Mouse (Mus musculus): ENCODE data around the gene Slc26a10. TPM values are rescaled to one million over a fixed set of nuclear protein-coding genes. Genes with fewer than 3 reads are reported as not detected.
A peak's percentile ranks its signal among the peaks of the same experiment; 100 is the strongest.

Gene Slc26a10
- polyA plus RNA-seq, 1 experiment from 2014 or later = 1.1 TPM

DNA sequence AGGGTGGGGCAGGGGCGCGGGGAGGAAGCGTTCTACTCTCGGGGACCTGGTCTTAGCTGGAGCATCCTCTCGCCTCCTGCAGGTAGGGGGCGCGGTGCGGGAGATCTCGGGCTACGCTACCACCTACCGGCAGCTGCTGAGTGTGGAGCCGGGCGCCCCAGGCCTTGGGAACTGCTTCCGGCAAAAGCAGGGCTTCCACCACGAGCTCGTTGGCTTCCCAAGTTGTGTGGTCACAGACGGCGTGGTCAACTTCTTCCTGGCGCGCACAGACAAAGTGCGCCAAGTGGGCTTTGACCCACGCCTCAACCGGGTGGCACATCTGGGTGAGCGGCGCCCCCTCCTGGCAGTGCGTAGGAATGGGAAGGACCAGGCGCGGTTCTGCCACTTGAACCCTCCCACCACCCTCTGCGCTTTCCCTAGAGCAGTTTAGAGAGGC is 9.6 kb downstream of the Slc26a10 start:
- Histone ChIP-seq H3K9me3 (ENCODE audit: control insufficient read depth, low read length) (no peaks in the 10 kb centered on the region), H3K4me3 (ENCODE audit: low read length) (peak overlapping the region; percentile 47), H3K27ac (ENCODE audit: low read length) (no peak overlapping the region), H3K27me3 (ENCODE audit: control insufficient read depth, insufficient read depth, low read depth, low read length) (peaks cover 50% of the 10 kb centered on the region), H3K4me2 (ENCODE audit: low read depth, low read length) (peak overlapping the region; percentile 67), H3K36me3 (ENCODE audit: control insufficient read depth, insufficient read depth, low read length) (no peaks in the 10 kb centered on the region), H3K4me1 (replicated peaks; ENCODE audit: control insufficient read depth, insufficient read depth, low read length) (peaks cover 17% of the 10 kb centered on the region), H3K9ac (ENCODE audit: low read length) (peak overlapping the region; percentile 37)
- under 1% methylated on average over 29 of the region's 29 CpGs for WGBS
- ATAC-seq (ENCODE audit: low read depth) = peak; percentile 78

DNA sequence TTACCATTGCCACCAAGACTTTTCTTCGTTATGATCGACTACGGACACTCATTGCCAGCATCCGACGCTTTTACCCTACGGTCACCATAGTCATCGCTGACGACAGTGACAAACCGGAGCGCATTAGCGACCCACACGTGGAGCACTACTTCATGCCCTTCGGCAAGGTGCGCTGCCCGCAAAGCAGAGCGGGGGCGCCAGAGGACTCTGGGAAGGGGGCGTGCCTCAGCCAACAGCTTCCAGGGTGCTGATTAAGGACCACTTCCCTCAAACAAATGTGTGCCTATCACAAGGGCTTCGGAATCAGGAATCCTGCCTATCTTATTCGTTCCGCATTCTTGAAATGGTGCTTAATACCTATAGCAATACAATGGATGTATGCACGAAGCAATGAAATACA is 10.4 kb downstream of the Slc26a10 start:
- peak overlapping the region; percentile 47 for H3K4me3 ChIP-seq (ENCODE audit: low read length)
- H3K27ac ChIP-seq (ENCODE audit: low read length) = no peak overlapping the region
- H3K9me3 ChIP-seq (ENCODE audit: control insufficient read depth, low read length) = no peaks in the 10 kb centered on the region
- peaks cover 24% of the 10 kb centered on the region for H3K4me1 ChIP-seq (replicated peaks; ENCODE audit: control insufficient read depth, insufficient read depth, low read length)
- H3K9ac ChIP-seq (ENCODE audit: low read length) = no peak overlapping the region
- H3K27me3 ChIP-seq (ENCODE audit: control insufficient read depth, insufficient read depth, low read depth, low read length) = peaks cover 58% of the 10 kb centered on the region
- H3K36me3 ChIP-seq (ENCODE audit: control insufficient read depth, insufficient read depth, low read length) = no peaks in the 10 kb centered on the region
- no peak for ATAC-seq (ENCODE audit: low read depth)
- peak overlapping the region; percentile 67 for H3K4me2 ChIP-seq (ENCODE audit: low read depth, low read length)
- WGBS = 3% methylated on average over 22 of the region's 22 CpGs

DNA sequence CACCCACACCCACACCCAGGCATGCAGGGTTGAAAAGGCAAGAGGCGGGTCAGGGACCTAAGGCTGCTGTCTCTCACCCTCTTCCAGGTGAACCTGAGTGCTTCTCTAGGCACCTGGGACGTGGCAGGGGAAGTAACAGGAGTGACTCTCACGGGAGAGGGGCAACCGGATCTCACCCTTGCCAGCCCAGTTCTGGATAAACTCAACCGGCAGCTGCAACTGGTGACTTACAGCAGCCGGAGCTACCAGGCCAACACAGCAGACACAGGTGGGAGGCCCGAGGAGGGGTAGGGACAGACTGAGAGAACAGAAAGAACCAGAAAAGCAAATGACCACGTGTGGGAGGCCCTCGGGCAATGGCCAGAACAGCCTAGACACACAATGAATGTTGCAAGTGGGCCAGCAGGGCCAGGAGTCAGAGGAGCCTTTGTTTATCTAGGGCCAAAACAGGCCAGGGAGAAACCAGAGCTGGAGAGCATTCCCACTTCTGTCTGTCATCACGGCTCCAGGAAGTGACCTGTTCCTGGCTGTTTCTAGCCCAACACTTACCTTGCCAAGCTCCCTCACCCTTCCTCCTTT is 12.7 kb downstream of the Slc26a10 start:
- ATAC-seq (ENCODE audit: low read depth) = no peak
- 24% methylated on average over 10 of the region's 10 CpGs for WGBS
- H3K36me3 ChIP-seq (ENCODE audit: control insufficient read depth, insufficient read depth, low read length) = no peaks in the 10 kb centered on the region
- H3K4me3 ChIP-seq (ENCODE audit: low read length) = no peak overlapping the region
- no peak overlapping the region for H3K9ac ChIP-seq (ENCODE audit: low read length)
- no peak overlapping the region for H3K4me2 ChIP-seq (ENCODE audit: low read depth, low read length)
- peaks cover 67% of the 10 kb centered on the region for H3K27me3 ChIP-seq (ENCODE audit: control insufficient read depth, insufficient read depth, low read depth, low read length)
- peaks cover 26% of the 10 kb centered on the region for H3K4me1 ChIP-seq (replicated peaks; ENCODE audit: control insufficient read depth, insufficient read depth, low read length)
- H3K27ac ChIP-seq (ENCODE audit: low read length) = no peak overlapping the region
- no peaks in the 10 kb centered on the region for H3K9me3 ChIP-seq (ENCODE audit: control insufficient read depth, low read length)

DNA sequence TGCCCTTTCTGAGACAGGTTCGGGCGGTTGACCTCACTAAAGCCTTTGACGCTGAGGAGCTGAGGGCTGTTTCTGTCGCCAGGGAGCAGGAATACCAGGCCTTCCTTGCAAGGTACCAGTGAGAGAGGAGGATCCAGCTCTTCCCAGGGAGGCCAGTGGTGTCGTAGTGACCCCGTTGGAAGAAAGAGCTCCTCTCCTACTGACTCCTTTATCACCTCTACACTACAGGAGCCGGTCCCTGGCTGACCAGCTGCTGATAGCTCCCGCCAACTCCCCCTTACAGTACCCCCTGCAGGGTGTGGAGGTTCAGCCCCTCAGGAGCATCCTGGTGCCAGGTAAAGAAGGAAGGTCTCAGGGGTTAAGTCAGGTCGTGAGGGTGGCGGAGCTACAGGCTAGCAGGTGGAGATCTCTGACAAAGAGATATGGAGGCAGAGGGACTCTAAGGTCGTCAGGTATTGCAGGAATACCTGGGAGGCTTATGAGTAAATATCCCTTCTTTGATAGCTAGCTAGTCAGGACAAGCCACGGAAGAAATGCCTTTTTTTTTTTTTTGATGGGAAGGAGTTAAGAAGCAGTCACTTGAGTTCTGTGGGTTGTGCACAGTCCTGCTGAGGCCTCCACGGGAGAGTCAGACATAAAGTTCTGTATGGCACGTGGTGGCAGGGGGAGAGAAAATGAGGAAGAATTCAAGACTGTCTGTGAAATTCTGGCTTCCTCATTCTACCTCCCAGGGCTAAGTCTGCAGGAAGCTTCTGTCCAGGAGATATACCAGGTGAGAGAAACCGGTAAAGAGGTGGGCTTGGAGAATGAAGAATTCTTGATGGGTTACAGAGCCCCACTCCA is 13.5 kb downstream of the Slc26a10 start:
- Histone ChIP-seq H3K4me2 (ENCODE audit: low read depth, low read length) (no peak overlapping the region), H3K4me1 (replicated peaks; ENCODE audit: control insufficient read depth, insufficient read depth, low read length) (peaks cover 26% of the 10 kb centered on the region), H3K9ac (ENCODE audit: low read length) (no peak overlapping the region), H3K27me3 (ENCODE audit: control insufficient read depth, insufficient read depth, low read depth, low read length) (peaks cover 66% of the 10 kb centered on the region), H3K4me3 (ENCODE audit: low read length) (peak overlapping the region; percentile 62), H3K36me3 (ENCODE audit: control insufficient read depth, insufficient read depth, low read length) (no peaks in the 10 kb centered on the region), H3K9me3 (ENCODE audit: control insufficient read depth, low read length) (no peaks in the 10 kb centered on the region), H3K27ac (ENCODE audit: low read length) (no peak overlapping the region)
- no peak for ATAC-seq (ENCODE audit: low read depth)
- 24% methylated on average over 15 of the region's 15 CpGs for WGBS

DNA sequence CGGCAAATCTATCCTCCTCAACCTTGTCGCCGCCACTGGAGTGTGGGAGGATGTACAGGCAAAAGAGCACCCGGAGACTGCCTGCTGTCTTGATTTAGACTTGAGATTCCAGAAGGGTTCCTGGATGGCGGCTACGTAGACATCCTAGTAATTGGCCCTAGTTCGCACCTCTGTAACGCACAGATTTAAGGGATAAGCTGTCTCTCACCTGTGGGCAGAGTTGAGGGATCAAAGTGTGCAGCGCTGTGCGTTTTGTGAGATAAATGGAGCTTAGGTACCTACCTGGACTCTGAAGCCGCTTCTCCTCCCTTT is 14.1 kb downstream of the Slc26a10 start:
- H3K4me2 ChIP-seq (ENCODE audit: low read depth, low read length) = peak overlapping the region; percentile 100
- no peaks in the 10 kb centered on the region for H3K36me3 ChIP-seq (ENCODE audit: control insufficient read depth, insufficient read depth, low read length)
- peak overlapping the region; percentile 62 for H3K4me3 ChIP-seq (ENCODE audit: low read length)
- H3K9ac ChIP-seq (ENCODE audit: low read length) = peak overlapping the region; percentile 67
- H3K27ac ChIP-seq (ENCODE audit: low read length) = no peak overlapping the region
- 4% methylated on average over 11 of the region's 11 CpGs for WGBS
- H3K9me3 ChIP-seq (ENCODE audit: control insufficient read depth, low read length) = no peaks in the 10 kb centered on the region
- peaks cover 62% of the 10 kb centered on the region for H3K27me3 ChIP-seq (ENCODE audit: control insufficient read depth, insufficient read depth, low read depth, low read length)
- H3K4me1 ChIP-seq (replicated peaks; ENCODE audit: control insufficient read depth, insufficient read depth, low read length) = peaks cover 26% of the 10 kb centered on the region
- ATAC-seq (ENCODE audit: low read depth) = no peak

DNA sequence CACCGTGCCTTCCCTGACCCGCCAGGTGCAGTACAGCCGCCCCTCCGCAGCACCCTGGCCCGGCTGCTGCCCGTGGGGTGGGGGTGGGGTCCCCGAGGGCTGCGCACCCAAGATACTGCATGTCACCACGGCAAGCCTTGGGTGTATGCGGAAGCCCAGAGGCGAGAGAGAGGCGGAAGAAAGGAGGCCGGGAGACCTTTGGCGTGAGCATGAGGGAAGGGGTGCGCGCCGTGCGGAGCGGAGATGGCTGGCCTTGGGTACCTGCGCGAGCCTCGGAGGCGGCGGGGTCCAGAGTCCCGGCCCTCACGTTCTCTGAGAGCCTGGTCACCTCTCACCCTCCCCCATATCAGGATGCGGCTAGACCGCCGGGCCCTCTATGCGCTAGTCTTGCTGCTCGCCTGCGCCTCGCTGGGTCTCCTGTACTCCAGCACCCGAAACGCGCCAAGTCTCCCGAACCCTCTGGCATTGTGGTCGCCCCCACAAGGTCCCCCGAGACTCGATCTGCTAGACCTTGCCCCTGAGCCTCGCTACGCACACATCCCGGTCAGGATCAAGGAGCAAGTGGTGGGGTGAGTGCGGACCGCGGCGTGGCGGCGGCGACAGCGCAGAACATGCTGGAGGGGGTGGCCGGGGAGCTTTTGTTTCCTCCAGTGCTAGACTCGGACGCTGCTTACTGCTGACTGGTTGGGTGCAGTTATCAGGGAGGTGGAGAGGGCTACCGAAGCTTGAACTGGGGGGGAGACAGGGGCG is 14.6 kb downstream of the Slc26a10 start:
- Histone ChIP-seq H3K27me3 (ENCODE audit: control insufficient read depth, insufficient read depth, low read depth, low read length) (peaks cover 61% of the 10 kb centered on the region), H3K4me2 (ENCODE audit: low read depth, low read length) (peak overlapping the region; percentile 100), H3K36me3 (ENCODE audit: control insufficient read depth, insufficient read depth, low read length) (no peaks in the 10 kb centered on the region), H3K9ac (ENCODE audit: low read length) (peak overlapping the region; percentile 67), H3K4me3 (ENCODE audit: low read length) (peak overlapping the region; percentile 62), H3K9me3 (ENCODE audit: control insufficient read depth, low read length) (no peaks in the 10 kb centered on the region), H3K4me1 (replicated peaks; ENCODE audit: control insufficient read depth, insufficient read depth, low read length) (peaks cover 26% of the 10 kb centered on the region), H3K27ac (ENCODE audit: low read length) (no peak overlapping the region)
- peak; percentile 32 for ATAC-seq (ENCODE audit: low read depth)
- WGBS = under 1% methylated on average over 51 of the region's 56 CpGs

DNA sequence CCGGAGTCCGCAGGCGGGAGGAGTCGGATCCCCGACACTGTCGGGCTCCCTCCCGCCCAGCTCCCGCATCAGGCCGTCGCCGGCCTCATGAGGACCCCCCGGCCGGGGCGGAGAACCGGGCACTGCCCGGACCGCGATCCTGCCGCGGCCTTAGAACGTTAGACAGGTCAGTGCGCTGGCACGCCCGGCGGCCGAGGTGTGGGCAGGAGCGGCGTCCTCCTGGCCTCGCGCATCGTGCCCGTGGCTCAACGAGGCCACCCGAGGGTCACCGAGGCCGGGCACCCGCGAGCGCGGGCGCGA is 15.1 kb downstream of the Slc26a10 start:
- peak overlapping the region; percentile 62 for H3K4me3 ChIP-seq (ENCODE audit: low read length)
- H3K27ac ChIP-seq (ENCODE audit: low read length) = 0 out of 2 replicates have a peak overlapping the region, but pooled peaks have one; percentile 27
- no peaks in the 10 kb centered on the region for H3K9me3 ChIP-seq (ENCODE audit: control insufficient read depth, low read length)
- peak overlapping the region; percentile 67 for H3K9ac ChIP-seq (ENCODE audit: low read length)
- peak overlapping the region; percentile 100 for H3K4me2 ChIP-seq (ENCODE audit: low read depth, low read length)
- peaks cover 21% of the 10 kb centered on the region for H3K4me1 ChIP-seq (replicated peaks; ENCODE audit: control insufficient read depth, insufficient read depth, low read length)
- 0% methylated on average over 36 of the region's 42 CpGs for WGBS
- peaks cover 56% of the 10 kb centered on the region for H3K27me3 ChIP-seq (ENCODE audit: control insufficient read depth, insufficient read depth, low read depth, low read length)
- no peaks in the 10 kb centered on the region for H3K36me3 ChIP-seq (ENCODE audit: control insufficient read depth, insufficient read depth, low read length)
- ATAC-seq (ENCODE audit: low read depth) = peak; percentile 53

DNA sequence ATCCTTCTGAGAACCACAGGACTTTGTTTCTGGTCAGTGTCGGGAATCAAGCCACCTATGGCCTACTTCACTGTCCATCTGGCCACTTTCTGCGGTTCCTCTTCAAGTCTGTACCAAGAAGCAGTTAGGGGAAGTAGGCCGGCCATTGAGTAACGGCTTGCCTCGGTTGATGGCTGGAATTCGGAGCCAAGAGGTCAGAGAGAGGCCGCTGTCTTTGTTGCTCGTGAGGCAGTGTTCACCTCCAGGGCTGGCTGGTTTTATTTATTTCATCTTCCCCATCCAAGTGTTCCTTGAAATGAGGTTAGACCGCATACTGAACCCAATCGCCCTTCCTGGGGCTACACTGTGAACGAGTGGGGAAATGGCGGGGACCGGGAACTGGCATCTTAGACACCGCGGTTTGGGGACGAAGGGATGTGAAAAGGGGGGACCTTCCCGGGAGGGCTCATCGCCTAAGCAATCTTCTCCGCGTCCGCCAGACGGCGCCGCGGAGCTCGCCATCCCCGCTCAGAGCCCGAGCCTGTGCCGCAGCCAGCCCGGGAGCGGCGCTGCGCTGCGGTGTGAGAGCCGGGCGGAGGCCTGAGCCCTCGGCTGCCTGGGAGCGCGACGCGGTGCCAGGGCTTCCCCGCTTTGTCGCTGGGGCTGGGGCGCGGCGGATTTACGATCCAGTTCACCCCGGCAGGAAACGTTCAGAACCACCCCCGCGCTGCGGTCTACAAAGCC is 15.7 kb downstream of the Slc26a10 start, which contains the start of gene B4galnt1:
Gene B4galnt1 (plus strand): TSS at position 595 of the 723 bp plus-strand sequence.
- Histone ChIP-seq H3K4me3 (ENCODE audit: low read length) (peak within 1 kb of the TSS; percentile 62), H3K27me3 (ENCODE audit: control insufficient read depth, insufficient read depth, low read depth, low read length) (peaks cover 51% of the 10 kb centered on the region), H3K9ac (ENCODE audit: low read length) (peak within 1 kb of the TSS; percentile 67), H3K4me1 (replicated peaks; ENCODE audit: control insufficient read depth, insufficient read depth, low read length) (peaks cover 17% of the 10 kb centered on the region), H3K4me2 (ENCODE audit: low read depth, low read length) (peak within 1 kb of the TSS; percentile 100), H3K27ac (ENCODE audit: low read length) (0 out of 2 replicates have a peak within 1 kb of the TSS, but pooled peaks have one; percentile 27), H3K36me3 (ENCODE audit: control insufficient read depth, insufficient read depth, low read length) (no peaks in the 10 kb centered on the region), H3K9me3 (ENCODE audit: control insufficient read depth, low read length) (no peaks in the 10 kb centered on the region)
- WGBS = 3% methylated on average over 52 of the region's 52 CpGs
- peak; percentile 91 for ATAC-seq (ENCODE audit: low read depth)
